Mouse (Mus musculus): ENCODE measurements around the gene Foxp1. TPM values are rescaled to one million over a fixed set of nuclear protein-coding genes. Genes with fewer than 3 reads are reported as not detected.
A peak's percentile ranks its signal among the peaks of the same experiment; 100 is the strongest.

Foxp1 gene
- polyA plus RNA-seq, 1 experiment from 2014 or later: 121 TPM

GRCm38 (mm10) chr6:99388741-99389675, 133.5 kb downstream of the Foxp1 start:
- H3K36me3 ChIP-seq (ENCODE audit: insufficient read depth, low read length): no peaks in the 10 kb centered on the region
- peak; percentile 75 for ATAC-seq
- H3K4me2 ChIP-seq (replicated peaks; ENCODE audit: low read depth, low read length): no peak overlapping the region
- no peaks in the 10 kb centered on the region for H3K9me3 ChIP-seq (ENCODE audit: low read length)
- H3K4me1 ChIP-seq (ENCODE audit: insufficient read depth, low read depth, low read length): peaks cover 10% of the 10 kb centered on the region
- H3K27ac ChIP-seq (ENCODE audit: low read length): peak overlapping the region; percentile 81
- no peaks in the 10 kb centered on the region for H3K27me3 ChIP-seq (replicated peaks; ENCODE audit: insufficient read depth, low read length)
- TF ChIP-seq CTCF (IDR thresholded peaks at IDR 0.05) (no peak), EP300 (IDR thresholded peaks at IDR 0.05) (peak; percentile 86)
- peak; percentile 79 for DNase-seq (ENCODE audit: low spot score)
- no peak overlapping the region; the same call in 1 of the 2 replicates for H3K9ac ChIP-seq (replicated peaks; ENCODE audit: low read depth)
- H3K4me3 ChIP-seq (ENCODE audit: low read depth, low read length): no peak overlapping the region
- 44% methylated on average over 19 of the region's 19 CpGs for WGBS

GRCm38 (mm10) chr6:99388023-99388422, 134.5 kb downstream of the Foxp1 start:
- no peak overlapping the region for H3K9ac ChIP-seq (replicated peaks; ENCODE audit: low read depth)
- H3K27me3 ChIP-seq (replicated peaks; ENCODE audit: insufficient read depth, low read length): no peaks in the 10 kb centered on the region
- H3K4me2 ChIP-seq (replicated peaks; ENCODE audit: low read depth, low read length): no peak overlapping the region
- H3K9me3 ChIP-seq (ENCODE audit: low read length): no peaks in the 10 kb centered on the region
- TF ChIP-seq CTCF (IDR thresholded peaks at IDR 0.05): no peak
- no peak for TF ChIP-seq EP300 (IDR thresholded peaks at IDR 0.05)
- 59% methylated on average over 5 of the region's 5 CpGs for WGBS
- H3K27ac ChIP-seq (ENCODE audit: low read length): peak overlapping the region; percentile 64
- ATAC-seq: no peak
- DNase-seq (ENCODE audit: low spot score): no peak
- peaks cover 10% of the 10 kb centered on the region for H3K4me1 ChIP-seq (ENCODE audit: insufficient read depth, low read depth, low read length)
- no peak overlapping the region for H3K4me3 ChIP-seq (ENCODE audit: low read depth, low read length)
- H3K36me3 ChIP-seq (ENCODE audit: insufficient read depth, low read length): no peaks in the 10 kb centered on the region

GRCm38 (mm10) chr6:99385059-99385604, 137.4 kb downstream of the Foxp1 start:
- peaks cover 10% of the 10 kb centered on the region for H3K4me1 ChIP-seq (ENCODE audit: insufficient read depth, low read depth, low read length)
- H3K9me3 ChIP-seq (ENCODE audit: low read length): no peaks in the 10 kb centered on the region
- DNase-seq (ENCODE audit: low spot score) (no peak), ATAC-seq (0 out of 2 replicates have a peak, but pooled peaks have one; percentile 22)
- TF ChIP-seq EP300 (IDR thresholded peaks at IDR 0.05) (no peak), CTCF (IDR thresholded peaks at IDR 0.05) (peak; percentile 69)
- WGBS: 84% methylated on average over 2 of the region's 2 CpGs
- H3K4me3 ChIP-seq (ENCODE audit: low read depth, low read length): no peak overlapping the region
- H3K27ac ChIP-seq (ENCODE audit: low read length): no peak overlapping the region
- H3K4me2 ChIP-seq (replicated peaks; ENCODE audit: low read depth, low read length): no peak overlapping the region
- no peaks in the 10 kb centered on the region for H3K36me3 ChIP-seq (ENCODE audit: insufficient read depth, low read length)
- no peaks in the 10 kb centered on the region for H3K27me3 ChIP-seq (replicated peaks; ENCODE audit: insufficient read depth, low read length)
- no peak overlapping the region for H3K9ac ChIP-seq (replicated peaks; ENCODE audit: low read depth)

GRCm38 (mm10) chr6:99383846-99384472, 138.6 kb downstream of the Foxp1 start:
- WGBS: 43% methylated on average over 4 of the region's 4 CpGs
- Histone ChIP-seq H3K9ac (replicated peaks; ENCODE audit: low read depth) (no peak overlapping the region), H3K36me3 (ENCODE audit: insufficient read depth, low read length) (no peaks in the 10 kb centered on the region), H3K27me3 (replicated peaks; ENCODE audit: insufficient read depth, low read length) (no peaks in the 10 kb centered on the region), H3K4me2 (replicated peaks; ENCODE audit: low read depth, low read length) (no peak overlapping the region), H3K4me1 (ENCODE audit: insufficient read depth, low read depth, low read length) (peaks cover 17% of the 10 kb centered on the region), H3K27ac (ENCODE audit: low read length) (no peak overlapping the region), H3K4me3 (ENCODE audit: low read depth, low read length) (no peak overlapping the region), H3K9me3 (ENCODE audit: low read length) (no peaks in the 10 kb centered on the region)
- DNase-seq (ENCODE audit: low spot score): no peak
- TF ChIP-seq EP300 (IDR thresholded peaks at IDR 0.05): no peak
- TF ChIP-seq CTCF (IDR thresholded peaks at IDR 0.05): no peak
- ATAC-seq: no peak

GRCm38 (mm10) chr6:99380146-99380545, 142.4 kb downstream of the Foxp1 start:
- no peak for ATAC-seq
- Histone ChIP-seq H3K27ac (ENCODE audit: low read length) (no peak overlapping the region), H3K4me2 (replicated peaks; ENCODE audit: low read depth, low read length) (no peak overlapping the region), H3K27me3 (replicated peaks; ENCODE audit: insufficient read depth, low read length) (no peaks in the 10 kb centered on the region), H3K9ac (replicated peaks; ENCODE audit: low read depth) (no peak overlapping the region), H3K36me3 (ENCODE audit: insufficient read depth, low read length) (no peaks in the 10 kb centered on the region), H3K4me1 (ENCODE audit: insufficient read depth, low read depth, low read length) (peaks cover 16% of the 10 kb centered on the region), H3K4me3 (ENCODE audit: low read depth, low read length) (no peak overlapping the region), H3K9me3 (ENCODE audit: low read length) (no peaks in the 10 kb centered on the region)
- no peak for DNase-seq (ENCODE audit: low spot score)
- TF ChIP-seq EP300 (IDR thresholded peaks at IDR 0.05): no peak
- 49% methylated on average over 5 of the region's 5 CpGs for WGBS
